Mouse (Mus musculus): Measurements from ENCODE around the gene Pno1. TPM values are rescaled to one million over a fixed set of nuclear protein-coding genes. Genes with fewer than 3 reads are reported as not detected.

Gene Pno1
- polyA plus RNA-seq, 1 experiment from 2014 or later: 76.9 TPM

- no peaks in the 10 kb centered on the region for H3K9me3 ChIP-seq (replicated peaks; ENCODE audit: low read length)
- under 1% methylated on average over 81 of the region's 89 CpGs for WGBS
- H3K27ac ChIP-seq: peak within 1 kb of the TSS; percentile 97
- peak within 1 kb of the TSS; percentile 99 for H3K9ac ChIP-seq (ENCODE audit: low read depth, low read length)
- peaks cover 10% of the 10 kb centered on the region for H3K4me1 ChIP-seq (replicated peaks; ENCODE audit: insufficient read depth, low read length)
- no peaks in the 10 kb centered on the region for H3K36me3 ChIP-seq (ENCODE audit: insufficient read depth, low read length)
- peak within 1 kb of the TSS; percentile 99 for H3K4me3 ChIP-seq (replicated peaks; ENCODE audit: low read depth, low read length)
- no peaks in the 10 kb centered on the region for H3K27me3 ChIP-seq (ENCODE audit: insufficient read depth, low read length)
- DNase-seq (ENCODE audit: low spot score) (peak; percentile 98), ATAC-seq (replicated peaks; ENCODE audit: low FRiP score, low read depth) (peak; percentile 99)
- H3K4me2 ChIP-seq (ENCODE audit: low read length): peak within 1 kb of the TSS; percentile 68
- TF ChIP-seq CTCF (IDR thresholded peaks at IDR 0.05; ENCODE audit: low read depth): no peak; the same call in 1 of the 2 replicates
Measured at GRCm38 (mm10) chr11:17158858-17159737, 52.3 kb downstream of the Pno1 start, which contains the start of gene Ppp3r1. TSS of gene Ppp3r1 (plus strand) at chr11:17159263.

Other genes with a start within 250 kb of the Pno1 start
- gene Cnrip1, start 160.0 kb downstream of the Pno1 start, polyA plus RNA-seq (2015; fragmentation: Nextera tagmentation; extraction: Ambion mirVana): 26.7 and 27.1 TPM in 2 replicates
- gene Plek, start 159.2 kb downstream of the Pno1 start, polyA plus RNA-seq (2015; fragmentation: Nextera tagmentation; extraction: Ambion mirVana): 1.2 and 1.4 TPM in 2 replicates
- gene Ppp3r1, start 52.3 kb downstream of the Pno1 start, polyA plus RNA-seq (2015; fragmentation: Nextera tagmentation; extraction: Ambion mirVana): 103 and 105 TPM in 2 replicates
- gene Wdr92, start 29.5 kb downstream of the Pno1 start, polyA plus RNA-seq (2015; fragmentation: Nextera tagmentation; extraction: Ambion mirVana): 23.2 and 24.0 TPM in 2 replicates
- 115 and 118 TPM in 2 replicates for gene C1d, start 46.0 kb upstream of the Pno1 start, polyA plus RNA-seq (2015; fragmentation: Nextera tagmentation; extraction: Ambion mirVana)

Data from kidney, postnatal 0 days (tissue).